Mouse (Mus musculus): ENCODE results near the gene Coro2a. TPM values are rescaled to one million over a fixed set of nuclear protein-coding genes. Genes with fewer than 3 reads are reported as not detected.

The Coro2a gene
- polyA plus RNA-seq, 1 experiment from 2014 or later, result 3.2 TPM

DNA sequence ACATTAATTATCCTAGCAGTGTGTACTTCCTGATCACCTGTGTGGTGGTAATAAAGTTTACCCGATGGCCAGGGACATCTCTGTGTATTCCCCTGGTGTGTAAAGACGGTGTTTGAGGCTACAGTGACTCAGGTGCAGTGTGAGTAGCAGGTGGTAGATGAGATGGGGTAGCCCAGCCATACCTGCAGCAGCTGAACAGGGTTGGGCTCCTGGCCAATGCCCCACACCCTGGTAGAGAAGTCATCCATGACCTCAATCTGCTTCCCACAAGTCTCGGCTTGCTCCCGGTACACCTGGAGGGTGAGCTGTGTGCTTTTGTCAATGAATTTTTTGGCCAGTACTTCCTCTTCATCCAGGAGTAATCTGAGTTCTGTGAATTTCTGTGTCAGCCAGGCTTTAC lies 78.7 kb downstream of the Coro2a start:
- H3K36me3 ChIP-seq (replicated peaks), result peaks cover 31% of the 10 kb centered on the region
- H3K9me3 ChIP-seq (replicated peaks), result no peaks in the 10 kb centered on the region
- H3K4me3 ChIP-seq (replicated peaks), result no peak overlapping the region
- peaks cover 31% of the 10 kb centered on the region for H3K4me1 ChIP-seq (replicated peaks)
- no peak overlapping the region for H3K27ac ChIP-seq (replicated peaks)
- ATAC-seq (ENCODE audit: insufficient read depth), result no peak
- WGBS (ENCODE audit: insufficient replicate concordance), result 85% methylated on average over 4 of the region's 4 CpGs
- no peak overlapping the region for H3K9ac ChIP-seq
- H3K4me2 ChIP-seq, result no peak overlapping the region
- no peaks in the 10 kb centered on the region for H3K27me3 ChIP-seq

DNA sequence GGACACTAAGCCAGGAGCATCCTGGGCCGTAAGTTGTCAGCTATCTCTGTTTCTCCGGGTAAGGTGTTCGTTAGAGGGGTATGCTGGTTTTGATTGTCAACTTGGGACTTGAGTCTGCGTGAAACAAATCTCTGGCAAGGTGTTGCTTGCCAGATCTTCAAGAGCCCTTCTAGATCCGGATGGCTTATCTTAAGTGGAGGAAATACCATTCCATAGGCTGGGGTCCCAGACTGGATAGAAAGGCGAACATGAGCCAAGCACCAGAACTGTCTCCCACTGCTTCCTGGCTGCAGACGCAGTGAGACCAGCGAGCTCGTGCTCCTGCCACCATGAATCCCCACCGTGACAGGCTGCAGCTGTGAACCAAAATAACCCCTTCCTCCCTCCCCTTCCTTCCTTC lies 80.5 kb downstream of the Coro2a start:
- H3K4me2 ChIP-seq, result no peak overlapping the region
- no peak for ATAC-seq (ENCODE audit: insufficient read depth)
- H3K4me3 ChIP-seq (replicated peaks), result no peak overlapping the region
- H3K27me3 ChIP-seq, result no peaks in the 10 kb centered on the region
- H3K36me3 ChIP-seq (replicated peaks), result peaks cover 37% of the 10 kb centered on the region
- H3K9ac ChIP-seq, result no peak overlapping the region
- WGBS (ENCODE audit: insufficient replicate concordance), result 66% methylated on average over 10 of the region's 10 CpGs
- H3K9me3 ChIP-seq (replicated peaks), result no peaks in the 10 kb centered on the region
- peaks cover 13% of the 10 kb centered on the region for H3K4me1 ChIP-seq (replicated peaks)
- no peak overlapping the region for H3K27ac ChIP-seq (replicated peaks)

DNA sequence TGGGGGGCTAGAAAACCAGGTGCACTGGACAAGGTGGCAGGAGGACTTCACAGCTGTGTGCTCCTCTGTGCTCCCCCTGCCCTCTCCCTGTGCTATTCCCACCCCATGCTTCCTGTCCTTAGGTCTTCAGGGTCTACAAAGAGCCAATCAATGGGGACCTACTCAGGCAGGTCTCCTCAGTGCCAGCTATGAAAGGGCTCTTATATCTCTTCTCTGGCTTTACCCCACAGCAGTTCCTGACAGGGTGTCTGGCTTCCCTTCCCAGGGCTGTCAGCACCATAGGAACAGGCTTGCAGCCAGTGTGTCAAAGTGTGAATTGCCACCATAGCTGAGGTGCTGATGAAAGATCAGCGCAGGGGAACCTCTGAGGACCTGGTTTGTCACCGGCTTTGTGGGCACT lies 81.5 kb downstream of the Coro2a start:
- WGBS (ENCODE audit: insufficient replicate concordance), result 69% methylated on average over 2 of the region's 2 CpGs

DNA sequence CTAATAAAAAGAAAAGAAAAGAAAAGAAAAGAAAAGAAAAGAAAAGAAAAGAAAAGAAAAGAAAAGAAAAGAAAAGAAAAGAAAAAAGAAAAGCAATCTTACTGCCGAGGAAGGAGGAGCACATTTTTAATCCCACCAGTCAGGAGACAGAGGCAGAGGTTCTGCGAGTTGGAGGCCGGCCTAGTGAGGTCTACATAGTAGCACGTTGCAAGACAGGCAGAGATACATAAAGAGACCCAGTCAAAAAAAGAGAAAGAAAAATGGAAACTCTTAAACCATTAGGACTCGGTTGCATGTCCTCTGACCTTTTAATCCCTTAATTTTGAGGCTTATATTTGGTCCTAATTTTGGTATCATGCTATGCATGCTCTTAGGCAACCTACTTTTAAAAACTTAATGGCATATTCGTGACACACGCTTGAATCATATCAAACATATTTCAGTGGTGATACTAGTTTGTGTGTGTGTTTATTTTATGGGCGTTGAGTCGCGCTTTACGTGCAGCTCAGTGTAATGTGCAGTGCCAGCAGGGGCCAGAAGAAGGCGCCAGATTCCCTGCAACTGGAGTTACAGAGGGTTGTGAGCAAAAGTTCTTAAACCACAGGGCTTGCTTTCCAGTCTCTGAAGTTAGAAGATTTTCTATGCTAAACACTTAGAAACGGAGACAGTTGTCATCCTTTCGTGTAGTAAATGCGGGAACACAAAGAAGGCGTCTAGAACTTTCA lies 94.1 kb downstream of the Coro2a start:
- Histone ChIP-seq H3K4me3 (replicated peaks) (peak overlapping the region; percentile 69), H3K4me2 (peak overlapping the region; percentile 100), H3K36me3 (replicated peaks) (peaks cover 15% of the 10 kb centered on the region), H3K9me3 (replicated peaks) (no peaks in the 10 kb centered on the region), H3K9ac (no peak overlapping the region), H3K27me3 (peaks cover 12% of the 10 kb centered on the region; the same call in 1 of the 2 replicates), H3K4me1 (replicated peaks) (peaks cover 34% of the 10 kb centered on the region), H3K27ac (replicated peaks) (peak overlapping the region; percentile 67)
- WGBS (ENCODE audit: insufficient replicate concordance), result 2% methylated on average over 16 of the region's 16 CpGs
- ATAC-seq (ENCODE audit: insufficient read depth), result peak; percentile 41

More for the DNA sequence above, 81.5 kb downstream of the Coro2a start:
- H3K4me1 ChIP-seq (replicated peaks), result peaks cover 6% of the 10 kb centered on the region
- no peak overlapping the region for H3K9ac ChIP-seq
- H3K36me3 ChIP-seq (replicated peaks), result peaks cover 37% of the 10 kb centered on the region
- no peak overlapping the region for H3K4me2 ChIP-seq
- H3K4me3 ChIP-seq (replicated peaks), result no peak overlapping the region
- H3K9me3 ChIP-seq (replicated peaks), result no peaks in the 10 kb centered on the region
- H3K27ac ChIP-seq (replicated peaks), result no peak overlapping the region
- no peak for ATAC-seq (ENCODE audit: insufficient read depth)
- H3K27me3 ChIP-seq, result no peaks in the 10 kb centered on the region

DNA sequence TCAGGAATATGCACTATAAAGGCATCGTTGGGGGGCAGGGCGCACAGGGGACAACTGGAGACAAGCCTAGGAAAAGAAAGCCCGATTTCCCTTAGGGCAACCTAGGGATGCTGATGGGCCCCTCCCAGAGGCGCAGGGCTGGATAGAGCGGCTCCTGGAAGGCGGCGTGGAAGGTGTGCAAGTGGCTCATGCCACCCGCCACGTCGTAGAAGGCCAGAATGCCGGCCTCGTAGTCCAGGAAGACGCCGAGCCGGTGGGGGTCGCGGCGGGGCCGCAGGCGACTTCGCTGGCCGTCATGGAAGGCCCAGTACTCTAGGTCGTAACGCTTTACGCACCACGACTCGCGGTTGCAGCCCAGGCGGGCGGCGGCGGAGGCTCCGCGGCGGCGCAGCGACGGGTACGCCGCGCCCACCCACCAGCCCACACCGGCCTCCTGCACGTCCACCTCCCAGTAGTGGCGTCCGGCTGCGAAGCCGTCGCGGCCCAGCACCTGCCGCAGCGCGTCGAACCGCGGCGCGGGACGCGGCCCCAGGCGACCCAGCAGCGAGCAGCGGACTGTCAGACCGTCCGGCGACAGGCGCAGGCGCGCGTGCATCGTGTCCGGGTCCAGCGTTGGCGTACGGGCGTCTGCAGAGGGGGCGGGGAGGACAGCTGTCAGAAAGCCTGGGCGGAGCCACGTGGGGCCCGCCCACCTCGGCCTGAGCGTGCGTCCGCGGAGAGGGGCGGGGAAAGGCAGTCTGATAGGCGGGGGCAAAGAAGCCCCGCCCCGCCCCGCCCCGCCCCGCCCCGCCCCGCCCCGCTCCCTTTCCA lies 95.0 kb downstream of the Coro2a start:
- under 1% methylated on average over 94 of the region's 94 CpGs for WGBS (ENCODE audit: insufficient replicate concordance)
- peak overlapping the region; percentile 66 for H3K9ac ChIP-seq
- peaks cover 34% of the 10 kb centered on the region for H3K4me1 ChIP-seq (replicated peaks)
- H3K9me3 ChIP-seq (replicated peaks), result no peaks in the 10 kb centered on the region
- peak overlapping the region; percentile 69 for H3K4me3 ChIP-seq (replicated peaks)
- H3K36me3 ChIP-seq (replicated peaks), result peaks cover 24% of the 10 kb centered on the region
- H3K27ac ChIP-seq (replicated peaks), result peak overlapping the region; percentile 67
- peak overlapping the region; percentile 100 for H3K4me2 ChIP-seq
- H3K27me3 ChIP-seq, result peaks cover 12% of the 10 kb centered on the region; the same call in 1 of the 2 replicates
- peak; percentile 91 for ATAC-seq (ENCODE audit: insufficient read depth)

DNA sequence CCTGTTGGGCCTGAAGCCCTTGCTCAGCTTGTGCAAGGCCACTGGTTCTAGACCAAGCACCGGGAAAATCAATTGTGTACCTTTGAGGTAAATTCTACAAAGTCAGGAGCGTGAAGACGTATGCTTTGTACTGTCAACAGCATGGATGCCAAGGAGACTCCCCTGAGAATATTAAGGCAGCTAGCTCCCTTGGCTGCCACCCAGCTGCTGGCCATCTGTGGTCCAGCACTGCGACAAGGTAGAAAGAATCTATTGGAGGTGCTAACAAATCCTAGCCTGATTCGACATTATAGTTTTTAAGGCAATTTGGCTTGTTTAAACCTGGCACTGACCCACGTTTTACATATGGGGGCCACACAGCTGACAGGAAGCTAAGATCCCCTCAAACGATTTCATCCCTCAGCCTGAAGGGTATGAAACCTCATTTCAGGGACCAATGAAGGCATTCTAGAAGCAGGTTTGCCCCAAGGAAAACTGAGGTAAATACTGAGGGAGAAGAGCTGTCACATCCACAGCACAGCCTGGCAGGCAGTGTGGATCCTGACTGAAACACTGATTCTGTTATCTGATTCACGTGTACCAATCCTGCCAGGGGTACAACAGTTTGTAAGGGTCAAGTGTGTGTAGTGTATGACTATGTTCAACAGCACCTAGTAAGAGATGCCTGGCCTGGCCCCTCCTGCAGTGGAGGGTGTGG lies 96.5 kb downstream of the Coro2a start:
- Histone ChIP-seq H3K27me3 (peaks cover 12% of the 10 kb centered on the region; the same call in 1 of the 2 replicates), H3K9ac (no peak overlapping the region), H3K36me3 (replicated peaks) (peaks cover 39% of the 10 kb centered on the region), H3K27ac (replicated peaks) (no peak overlapping the region), H3K4me1 (replicated peaks) (peaks cover 43% of the 10 kb centered on the region), H3K4me3 (replicated peaks) (no peak overlapping the region), H3K9me3 (replicated peaks) (no peaks in the 10 kb centered on the region), H3K4me2 (no peak overlapping the region)
- WGBS (ENCODE audit: insufficient replicate concordance), result 68% methylated on average over 8 of the region's 8 CpGs
- ATAC-seq (ENCODE audit: insufficient read depth), result no peak

DNA sequence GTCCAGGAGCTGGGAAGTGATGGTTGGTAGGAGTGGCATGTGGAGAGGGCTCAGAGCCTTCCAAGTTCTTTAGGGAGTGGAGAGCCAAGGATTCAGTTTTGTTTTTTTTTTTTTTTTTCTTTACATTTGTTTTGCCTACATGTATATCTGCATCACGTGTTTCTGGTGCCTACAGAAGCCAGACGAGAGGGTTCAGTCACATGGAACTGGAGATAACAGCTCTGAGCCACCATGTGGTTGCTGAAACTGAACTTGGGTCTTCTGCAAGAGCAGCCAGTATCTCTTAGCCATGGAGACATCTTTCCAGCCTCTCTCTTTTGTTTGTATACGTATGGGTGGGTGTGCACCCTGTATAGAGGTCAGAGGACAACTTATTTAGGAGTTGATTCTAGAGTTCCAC lies 98.1 kb downstream of the Coro2a start:
- Histone ChIP-seq H3K36me3 (replicated peaks) (peaks cover 54% of the 10 kb centered on the region), H3K27ac (replicated peaks) (no peak overlapping the region), H3K4me2 (no peak overlapping the region), H3K4me3 (replicated peaks) (no peak overlapping the region), H3K9ac (no peak overlapping the region), H3K9me3 (replicated peaks) (no peaks in the 10 kb centered on the region), H3K4me1 (replicated peaks) (peaks cover 46% of the 10 kb centered on the region), H3K27me3 (peaks cover 12% of the 10 kb centered on the region; the same call in 1 of the 2 replicates)
- ATAC-seq (ENCODE audit: insufficient read depth), result no peak
- 16% methylated on average over 3 of the region's 3 CpGs for WGBS (ENCODE audit: insufficient replicate concordance)

DNA sequence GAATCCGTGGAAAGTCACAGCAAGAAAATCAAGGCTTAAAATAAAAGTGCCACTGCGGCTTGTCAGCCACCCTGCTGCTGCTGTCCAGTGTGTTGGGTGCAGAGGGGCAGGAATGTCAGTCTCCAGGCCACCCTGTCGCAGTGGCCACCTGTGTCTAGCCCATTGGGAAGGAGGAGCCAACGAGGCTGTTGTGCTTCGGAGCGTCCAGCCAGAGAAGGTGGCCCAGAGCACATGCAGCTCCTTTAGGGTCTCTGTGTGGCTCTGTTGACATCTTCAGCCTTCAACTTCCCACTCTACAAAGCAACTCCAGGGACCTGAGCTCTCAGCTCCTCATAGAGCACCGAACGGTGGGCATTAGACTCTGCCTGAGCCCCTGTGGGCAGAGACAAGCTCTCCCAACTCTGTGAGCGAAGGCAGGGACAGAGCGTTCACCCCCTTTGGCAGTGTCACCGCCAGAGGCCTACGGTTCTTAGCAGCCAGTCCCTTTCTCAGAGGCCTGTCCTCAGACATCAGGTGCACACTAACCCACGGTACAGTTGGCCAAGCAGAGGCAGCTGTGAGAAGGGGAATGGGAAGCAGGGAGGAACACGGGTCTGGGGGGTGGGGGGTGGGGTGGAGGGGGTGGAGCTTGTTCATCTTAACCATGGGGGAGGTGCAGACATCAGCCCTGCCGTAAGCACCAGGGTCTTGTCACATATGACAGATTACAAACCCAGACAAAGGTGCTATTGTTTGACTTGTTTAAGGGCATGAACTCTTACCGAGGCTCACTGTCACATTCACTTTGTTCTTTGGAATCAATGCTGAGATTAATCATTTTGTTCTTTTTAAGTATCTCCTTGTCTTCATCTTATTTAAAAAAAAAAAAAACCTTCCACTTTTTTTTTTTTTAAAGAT lies 99.1 kb downstream of the Coro2a start:
- no peak for ATAC-seq (ENCODE audit: insufficient read depth)
- H3K4me3 ChIP-seq (replicated peaks), result no peak overlapping the region
- H3K4me2 ChIP-seq, result no peak overlapping the region
- peaks cover 51% of the 10 kb centered on the region for H3K4me1 ChIP-seq (replicated peaks)
- 80% methylated on average over 16 of the region's 16 CpGs for WGBS (ENCODE audit: insufficient replicate concordance)
- peaks cover 54% of the 10 kb centered on the region for H3K36me3 ChIP-seq (replicated peaks)
- no peak overlapping the region for H3K27ac ChIP-seq (replicated peaks)
- no peaks in the 10 kb centered on the region for H3K9me3 ChIP-seq (replicated peaks)
- H3K9ac ChIP-seq, result no peak overlapping the region
- H3K27me3 ChIP-seq, result peaks cover 12% of the 10 kb centered on the region; the same call in 1 of the 2 replicates

DNA sequence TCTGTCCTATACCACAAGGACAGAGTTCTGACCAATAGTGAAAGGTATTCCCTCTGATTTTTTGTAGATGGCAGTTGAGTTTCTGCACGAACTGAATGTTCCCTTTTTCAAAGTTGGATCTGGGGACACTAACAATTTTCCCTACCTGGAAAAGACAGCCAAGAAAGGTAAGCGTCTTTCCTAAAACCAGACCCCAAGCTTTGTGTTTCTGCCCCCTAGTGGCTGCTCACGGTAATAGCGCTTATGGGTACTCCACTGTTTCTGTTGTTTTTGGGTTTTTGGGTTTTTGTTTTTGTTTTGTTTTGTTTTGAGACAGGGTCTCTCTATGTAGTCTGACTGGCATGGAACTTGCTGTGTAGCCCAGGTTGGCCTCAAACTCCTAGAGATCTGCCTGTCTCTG lies 103.0 kb downstream of the Coro2a start:
- H3K4me2 ChIP-seq, result no peak overlapping the region
- no peaks in the 10 kb centered on the region for H3K27me3 ChIP-seq
- peaks cover 24% of the 10 kb centered on the region for H3K4me1 ChIP-seq (replicated peaks)
- no peak overlapping the region for H3K4me3 ChIP-seq (replicated peaks)
- 0 out of 2 replicates have a peak overlapping the region, but pooled peaks have one; percentile 16 for H3K27ac ChIP-seq (replicated peaks)
- H3K36me3 ChIP-seq (replicated peaks), result peaks cover 77% of the 10 kb centered on the region
- 11% methylated on average over 4 of the region's 4 CpGs for WGBS (ENCODE audit: insufficient replicate concordance)
- H3K9ac ChIP-seq, result no peak overlapping the region
- ATAC-seq (ENCODE audit: insufficient read depth), result no peak
- no peaks in the 10 kb centered on the region for H3K9me3 ChIP-seq (replicated peaks)

DNA sequence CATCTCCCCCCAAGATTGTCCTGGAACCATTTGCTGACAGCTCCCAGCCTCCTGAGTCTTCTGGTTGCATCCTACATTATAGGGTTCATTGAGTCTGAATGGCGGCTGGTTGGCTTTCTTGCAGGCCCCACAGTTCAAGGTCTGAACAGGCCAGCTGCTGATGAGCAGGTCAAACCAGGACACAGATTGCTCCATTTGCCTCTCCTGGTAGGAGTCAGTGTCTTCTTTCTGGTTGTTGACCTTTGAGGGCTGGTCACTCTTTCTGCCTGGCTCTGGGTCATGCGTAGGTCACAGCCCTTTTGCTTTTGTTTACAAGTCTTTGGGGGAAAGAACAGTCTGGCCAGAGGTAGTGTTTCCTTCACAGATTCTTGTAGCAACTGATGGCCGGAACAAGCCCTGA lies 103.5 kb downstream of the Coro2a start:
- H3K36me3 ChIP-seq (replicated peaks), result peaks cover 79% of the 10 kb centered on the region
- peaks cover 19% of the 10 kb centered on the region for H3K4me1 ChIP-seq (replicated peaks)
- ATAC-seq (ENCODE audit: insufficient read depth), result peak; percentile 26; the same call in 1 of the 2 replicates
- 64% methylated on average over 3 of the region's 3 CpGs for WGBS (ENCODE audit: insufficient replicate concordance)
- H3K27me3 ChIP-seq, result no peaks in the 10 kb centered on the region
- H3K27ac ChIP-seq (replicated peaks), result 0 out of 2 replicates have a peak overlapping the region, but pooled peaks have one; percentile 16
- H3K4me3 ChIP-seq (replicated peaks), result no peak overlapping the region
- no peak overlapping the region for H3K4me2 ChIP-seq
- H3K9ac ChIP-seq, result no peak overlapping the region
- no peaks in the 10 kb centered on the region for H3K9me3 ChIP-seq (replicated peaks)
